Mouse (Mus musculus): ENCODE data around the gene Zfp867. TPM values are rescaled to one million over a fixed set of nuclear protein-coding genes. Genes with fewer than 3 reads are reported as not detected.

Zfp867 gene
- total RNA-seq, 2 experiments from 2014 or later = 3.7 to 3.9 TPM

DNA sequence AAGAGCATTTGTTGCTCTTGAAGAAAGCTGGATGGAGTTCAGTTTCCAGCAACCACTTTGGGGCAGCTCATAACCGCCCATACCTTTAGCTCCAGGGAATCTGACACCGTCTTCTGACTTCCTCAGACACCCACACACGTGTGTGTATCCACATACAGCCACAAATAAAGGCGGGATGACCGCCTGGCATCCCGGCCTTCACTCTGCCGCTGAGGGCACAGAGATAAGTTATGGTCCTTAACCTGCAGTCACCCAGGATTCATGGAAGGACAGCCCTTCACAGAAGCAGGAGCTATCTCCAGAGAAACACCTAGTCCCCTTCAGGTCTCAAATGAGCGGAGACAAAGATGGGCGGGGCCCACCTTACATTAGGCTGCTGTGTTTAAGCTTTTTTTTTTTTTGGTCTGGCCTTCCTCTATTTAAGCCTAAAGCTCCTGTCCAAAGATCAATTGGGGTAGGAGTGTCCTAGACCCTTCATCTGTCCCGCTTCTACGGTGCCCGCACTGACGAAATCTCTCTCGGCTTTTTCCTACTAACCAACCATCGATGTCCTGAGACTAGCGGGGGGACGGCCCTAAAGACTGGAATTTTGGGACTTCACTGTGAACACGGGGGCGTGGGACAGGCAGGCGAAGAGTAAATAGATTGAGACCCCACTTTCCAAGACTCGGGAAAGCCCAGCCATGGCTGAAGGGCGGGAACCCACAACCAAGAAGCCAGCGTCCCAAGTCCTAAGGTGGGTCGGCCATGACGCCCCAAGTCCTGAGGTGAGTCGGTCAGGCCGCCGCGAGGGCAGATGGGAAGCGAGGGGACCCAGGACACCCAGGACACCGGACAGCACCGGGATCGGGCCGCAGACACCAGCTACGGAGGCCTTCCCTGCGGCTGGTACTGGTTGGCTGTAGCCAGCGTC, 605 bp downstream of the Zfp867 start:
- intact Hi-C loops (cut with DNase I) = no loop called here
- DNase-seq (ENCODE audit: low spot score in 2 of 2) = no peak

DNA sequence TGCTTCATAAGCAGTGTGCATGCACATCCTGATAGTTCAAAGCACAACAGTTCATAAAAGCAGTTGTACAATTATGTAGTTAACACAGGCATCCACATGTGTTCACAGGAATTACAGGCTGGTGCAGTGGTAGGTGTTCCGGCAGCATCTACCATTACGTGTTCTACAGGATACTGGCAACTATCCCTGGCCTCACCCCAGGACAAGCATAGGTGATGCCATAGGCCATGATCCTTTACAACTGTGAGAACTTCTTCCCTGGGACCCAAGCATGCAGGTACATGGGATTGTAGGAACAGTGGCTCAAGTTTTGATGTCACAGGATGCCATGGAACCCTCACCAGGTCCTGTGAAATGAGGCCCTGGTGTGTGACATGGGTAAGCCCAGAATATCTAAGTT, 11.8 kb downstream of the Zfp867 start:
- DNase-seq (ENCODE audit: low spot score in 2 of 2) = no peak
- intact Hi-C loops (cut with DNase I) = no loop called here

DNA sequence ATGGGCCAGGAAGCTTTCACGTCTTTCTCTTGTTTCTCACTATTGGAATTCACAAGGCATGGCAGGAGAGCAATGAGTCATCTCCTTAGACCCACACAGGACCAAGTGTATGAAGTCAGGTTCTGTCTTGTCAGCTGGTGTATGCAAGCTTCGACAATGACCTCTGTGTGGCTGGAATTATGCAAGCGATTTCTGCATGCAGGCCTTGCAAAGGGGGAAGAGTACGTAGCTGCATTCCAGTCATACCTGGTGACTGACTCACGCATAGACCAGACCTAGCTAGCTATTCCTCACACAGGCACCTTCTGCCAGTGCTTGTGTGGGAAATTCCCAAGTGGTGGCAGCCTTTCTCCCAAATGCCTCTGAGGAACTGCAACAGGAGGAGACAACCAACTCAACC, 13.3 kb downstream of the Zfp867 start:
- intact Hi-C loops (cut with DNase I) = no loop called here
- DNase-seq (ENCODE audit: low spot score in 2 of 2) = no peak

DNA sequence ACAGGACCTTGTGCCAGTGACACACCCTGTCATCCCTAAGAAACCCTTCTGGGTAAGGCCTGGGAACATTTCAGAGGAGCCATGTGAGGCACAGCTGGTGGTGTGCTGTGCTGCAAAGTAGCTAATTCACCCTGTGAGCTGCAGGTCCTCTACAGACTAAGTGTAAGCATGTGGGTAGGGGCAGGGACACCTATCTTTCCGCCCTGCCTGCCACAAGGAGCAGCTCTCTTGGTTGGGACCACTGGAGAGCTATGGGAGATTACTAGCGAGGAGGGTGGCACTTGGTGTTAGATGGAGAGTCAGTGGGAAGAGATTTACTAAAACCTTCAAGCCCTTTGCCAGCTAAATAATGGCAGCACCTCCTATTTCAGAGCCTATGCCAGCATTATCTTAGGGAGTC, 15.4 kb downstream of the Zfp867 start:
- DNase-seq (ENCODE audit: low spot score in 2 of 2) = no peak
- intact Hi-C loops (cut with DNase I) = no loop called here

DNA sequence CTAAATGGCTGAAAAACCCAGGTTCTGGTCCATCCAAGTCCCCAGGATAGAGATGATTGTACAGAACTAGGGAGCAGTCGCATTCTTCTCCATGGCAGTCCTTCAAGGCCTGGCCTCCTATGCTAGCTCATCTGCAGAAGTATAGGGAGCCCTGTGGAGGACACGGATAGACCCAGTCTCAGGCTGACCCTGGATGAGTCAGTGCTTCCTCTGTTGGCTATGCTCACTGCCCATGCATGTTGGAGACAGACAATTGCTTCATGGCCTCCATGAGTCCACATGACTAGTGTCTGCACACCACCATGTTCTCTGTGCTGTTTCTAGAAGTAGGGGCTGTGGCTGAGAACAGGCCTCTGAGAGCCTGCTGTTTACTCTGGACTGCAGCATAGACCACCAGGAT, 15.9 kb downstream of the Zfp867 start:
- no peak for DNase-seq (ENCODE audit: low spot score in 2 of 2)
- intact Hi-C loops (cut with DNase I) = no loop called here

DNA sequence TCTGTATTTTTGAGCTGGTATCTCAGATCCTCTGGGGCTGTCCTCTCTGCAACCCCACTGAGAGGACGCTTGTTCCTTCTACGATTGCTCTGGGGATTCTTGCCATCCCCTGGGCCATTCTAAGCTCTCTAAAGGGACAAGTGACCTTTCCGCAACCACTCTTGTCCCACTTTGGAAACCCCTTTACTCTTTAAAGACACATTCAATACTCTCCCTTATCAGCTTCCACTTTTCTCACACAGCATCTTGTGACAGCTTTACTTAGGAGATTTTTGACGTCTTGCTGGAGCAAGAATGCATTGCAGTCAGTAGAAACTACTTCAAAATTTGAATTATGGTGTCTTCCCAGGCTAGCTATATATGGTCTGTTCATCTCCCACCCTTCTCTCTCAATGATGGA, 21.2 kb downstream of the Zfp867 start, which contains the start of gene Snap47:
Gene Snap47 (minus strand): TSS at position 101 of the 400 bp plus-strand sequence.
- DNase-seq (ENCODE audit: low spot score in 2 of 2) = no peak

DNA sequence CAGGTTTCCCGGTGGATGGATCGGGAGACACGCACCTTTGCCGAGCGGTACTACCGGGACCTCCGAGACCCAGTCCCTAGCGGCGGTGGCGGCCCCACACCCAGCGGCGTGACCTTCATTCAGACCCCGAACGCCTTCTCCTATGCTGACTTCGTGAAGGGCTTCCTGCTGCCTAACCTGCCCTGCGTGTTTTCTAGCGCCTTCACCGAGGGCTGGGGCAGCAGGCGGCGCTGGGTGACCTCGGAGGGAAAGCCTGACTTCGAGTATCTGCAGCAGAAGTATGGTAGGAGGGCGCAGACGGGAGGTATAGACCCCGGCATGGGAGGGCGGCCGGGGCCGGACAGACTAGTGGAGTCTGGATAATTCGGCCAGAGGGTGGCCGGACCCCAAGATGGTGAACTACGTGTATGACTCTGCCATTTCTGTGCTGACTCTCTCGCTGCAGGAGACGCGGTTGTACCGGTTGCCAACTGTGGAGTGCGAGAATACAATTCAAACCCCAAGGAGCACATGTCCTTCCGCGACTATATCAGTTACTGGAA, 22.0 kb downstream of the Zfp867 start:
- intact Hi-C loops (cut with DNase I) = no loop called here

More for the DNA sequence above, 21.2 kb downstream of the Zfp867 start, which contains the start of gene Snap47:
- intact Hi-C loops (cut with DNase I) = no loop called here

DNA sequence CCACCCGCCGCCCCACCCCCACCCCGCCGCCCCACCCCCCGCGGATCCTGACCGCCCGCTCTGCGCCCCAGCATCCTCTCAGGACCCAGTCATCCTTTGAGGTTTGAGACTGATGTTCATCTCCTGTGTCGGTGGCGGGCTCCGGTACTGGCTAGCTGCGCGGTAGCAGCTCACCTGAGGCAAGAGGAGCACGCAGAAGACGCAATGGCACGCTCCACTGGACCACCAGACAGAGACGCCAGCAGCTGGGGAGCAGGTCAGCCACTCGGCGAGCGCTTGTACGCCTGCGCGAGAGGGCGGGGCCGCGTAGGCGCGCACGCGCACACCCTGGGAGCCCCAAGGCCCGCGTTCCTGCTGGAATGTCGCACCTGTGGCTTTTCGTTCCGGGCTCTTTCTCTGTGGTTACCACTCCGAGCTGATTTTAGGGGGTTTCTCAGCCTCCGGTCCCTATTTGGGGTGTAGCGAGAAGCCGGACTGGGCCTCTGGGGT, 22.5 kb downstream of the Zfp867 start, which contains the start of gene Jmjd4:
Gene Jmjd4 (plus strand): TSS at position 305 of the 489 bp plus-strand sequence.
- intact Hi-C loops (cut with DNase I) = no loop called here
- DNase-seq (ENCODE audit: low spot score in 2 of 2) = peak; percentile 94 to 95

More for the DNA sequence above, 22.0 kb downstream of the Zfp867 start:
- peak; percentile 28 to 46 for DNase-seq (ENCODE audit: low spot score in 2 of 2)

DNA sequence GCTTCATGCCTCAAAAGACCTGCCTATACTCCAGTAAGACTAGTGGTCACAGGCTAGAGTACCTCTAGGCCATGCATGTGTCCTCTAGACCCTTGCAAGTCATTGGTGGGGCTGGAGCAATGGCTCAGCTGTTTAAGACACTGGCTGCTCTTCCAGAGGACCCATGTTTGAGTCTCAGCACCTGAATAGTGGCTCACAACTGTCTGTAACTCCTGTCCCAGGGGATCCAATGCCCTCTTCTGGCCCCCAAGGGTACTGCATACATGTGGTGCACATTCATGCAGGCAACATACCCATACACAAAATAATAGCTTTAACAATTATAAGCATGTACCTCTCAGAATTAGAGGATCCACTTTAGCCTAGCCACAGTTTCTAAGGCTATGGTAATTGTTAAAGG, 29.2 kb downstream of the Zfp867 start:
- no peak for DNase-seq (ENCODE audit: low spot score in 2 of 2)

DNA sequence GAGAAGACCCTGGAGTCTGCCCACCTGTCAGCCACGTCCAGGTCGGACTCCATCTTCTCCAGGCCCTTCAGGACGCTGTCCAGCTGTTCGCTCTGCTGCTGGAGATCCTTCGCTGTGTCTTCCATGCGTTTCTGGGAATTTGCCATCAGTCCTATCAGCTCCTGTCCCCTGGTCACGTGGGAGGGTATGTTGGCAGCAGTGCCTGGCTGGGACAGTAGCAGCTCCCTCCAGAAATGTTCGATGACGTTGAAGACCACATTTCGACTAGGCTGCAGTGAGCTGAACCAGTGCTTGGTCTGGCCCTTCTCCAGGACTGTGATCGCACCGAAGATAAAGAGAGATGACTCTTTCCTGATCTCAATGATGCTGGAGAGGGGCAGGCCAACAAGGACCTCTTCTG, 34.3 kb downstream of the Zfp867 start:
- intact Hi-C loops (cut with DNase I) = no loop called here
- DNase-seq (ENCODE audit: low spot score in 2 of 2) = no peak

More for the DNA sequence above, 29.2 kb downstream of the Zfp867 start:
- intact Hi-C loops (cut with DNase I) = no loop called here

DNA sequence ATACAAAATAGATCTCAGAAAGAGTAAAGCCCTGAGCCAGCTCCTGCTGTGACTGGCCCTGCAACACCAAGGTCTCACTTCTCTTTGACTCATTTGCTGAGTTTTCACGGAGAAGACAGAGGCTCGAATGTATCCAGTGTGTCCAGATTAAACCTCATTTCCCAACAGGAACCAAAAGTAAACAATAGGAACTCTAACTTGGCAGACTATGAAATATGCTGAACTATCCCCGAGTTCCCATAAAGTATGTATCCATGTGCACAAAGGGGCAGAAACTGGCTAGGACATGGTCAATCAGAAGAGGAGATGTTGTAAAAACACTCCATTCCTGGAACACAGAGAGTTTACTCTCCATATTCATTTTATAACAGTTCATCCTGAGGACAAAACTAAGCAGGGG, 40.0 kb downstream of the Zfp867 start:
- no peak for DNase-seq (ENCODE audit: low spot score in 2 of 2)
- intact Hi-C loops (cut with DNase I) = no loop called here

DNA sequence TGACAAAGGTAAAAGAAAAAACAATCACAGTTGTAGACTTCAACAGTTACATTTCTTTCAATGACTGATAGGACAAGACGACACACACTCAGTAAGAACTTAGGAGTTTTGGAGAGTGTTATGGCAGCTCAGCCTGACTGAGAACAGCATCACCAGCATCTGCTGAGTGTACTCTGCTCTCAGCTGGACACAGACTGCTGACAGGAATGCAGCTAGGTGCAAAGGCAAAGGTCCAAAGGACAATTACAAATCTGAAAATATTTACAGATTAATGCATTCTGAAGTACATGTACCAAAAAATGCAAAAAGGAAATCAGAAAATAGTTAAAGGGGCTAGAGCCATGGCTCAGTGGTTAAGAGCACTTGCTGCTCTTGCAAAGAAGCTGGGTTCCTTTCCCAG, 42.3 kb downstream of the Zfp867 start:
- intact Hi-C loops (cut with DNase I) = no loop called here

DNA sequence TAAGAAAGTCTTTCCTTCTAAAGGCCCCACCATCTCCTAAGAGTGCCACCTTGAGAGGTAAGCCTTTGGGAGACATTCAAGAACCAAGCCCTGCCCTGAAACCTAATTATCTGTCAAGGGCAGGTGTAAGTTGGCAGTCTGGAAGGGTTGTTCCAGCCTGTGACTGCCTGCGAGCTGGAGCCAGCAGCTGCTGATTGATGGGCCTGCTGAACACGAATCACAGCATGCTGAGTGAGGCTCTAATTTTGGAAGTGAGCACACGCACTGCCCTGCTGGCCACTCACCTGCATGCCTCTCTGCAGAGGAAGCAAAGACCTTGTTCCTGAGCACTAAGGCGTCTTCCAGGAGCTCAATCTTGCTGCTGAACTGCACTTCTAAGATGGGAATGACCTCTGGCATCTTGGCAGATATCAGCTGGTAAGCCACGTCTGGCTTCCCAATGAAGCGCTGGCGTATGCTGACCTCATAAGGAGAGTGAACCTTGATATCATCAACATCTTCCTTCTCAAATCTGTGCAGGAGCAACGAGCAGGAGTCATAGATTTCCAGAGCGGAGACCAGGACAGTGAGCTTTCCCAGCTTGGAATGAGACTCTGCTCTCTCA, 44.1 kb downstream of the Zfp867 start:
- intact Hi-C loops (cut with DNase I) = no loop called here
- no peak for DNase-seq (ENCODE audit: low spot score in 2 of 2)

More for the DNA sequence above, 42.3 kb downstream of the Zfp867 start:
- DNase-seq (ENCODE audit: low spot score in 2 of 2) = no peak

DNA sequence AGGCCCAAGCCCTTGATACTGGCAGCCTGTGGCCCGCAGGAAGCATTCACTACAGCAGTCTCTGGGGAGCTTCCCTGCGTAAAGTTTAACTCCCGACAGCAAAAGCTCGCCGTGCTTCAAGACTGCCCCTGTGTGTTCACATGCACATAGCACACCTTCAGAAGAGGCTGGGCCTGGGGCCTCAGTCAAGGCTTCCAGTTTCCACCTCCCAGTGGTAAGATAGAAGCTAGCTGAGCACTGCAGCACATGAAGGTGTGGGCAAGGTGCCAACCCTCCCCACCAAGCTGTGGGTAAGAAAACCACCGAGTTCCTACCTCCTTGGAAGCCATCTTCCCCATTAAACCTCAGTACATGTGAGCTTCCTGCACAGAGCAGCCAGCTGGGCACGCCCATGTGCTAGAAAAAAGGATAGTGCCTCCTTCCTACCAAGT, 46.6 kb downstream of the Zfp867 start:
- peak; percentile 57 to 65 for DNase-seq (ENCODE audit: low spot score in 2 of 2)
- intact Hi-C loops (cut with DNase I) = no loop called here

DNA sequence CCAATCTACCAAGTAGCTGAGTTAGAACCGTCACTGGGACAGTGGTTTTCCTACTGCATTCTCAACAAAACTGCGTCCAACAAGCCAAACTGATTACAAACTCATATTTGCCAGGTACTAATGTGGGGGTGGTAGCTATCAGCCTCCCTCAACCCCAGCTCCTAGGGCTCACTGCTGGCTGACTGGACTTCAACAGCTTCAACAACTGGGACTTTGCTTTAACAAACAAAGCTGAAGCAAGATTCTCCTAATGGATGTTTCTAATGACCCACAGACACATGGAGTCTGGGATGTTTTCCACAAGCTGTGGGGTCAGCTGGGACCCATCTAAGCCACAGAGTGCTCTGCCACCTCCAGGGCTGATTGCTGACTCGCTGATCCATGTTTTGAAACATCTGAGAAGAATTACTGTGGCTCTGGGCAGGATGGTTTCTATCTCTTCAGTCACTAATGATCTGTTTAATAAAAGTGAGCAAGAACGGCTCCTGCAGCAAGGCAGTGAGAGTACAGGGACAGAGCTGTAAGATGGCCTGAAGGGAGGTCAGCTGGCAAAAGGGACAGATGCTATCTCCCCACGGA, 49.2 kb downstream of the Zfp867 start:
- intact Hi-C loops (cut with DNase I) = no loop called here

DNA sequence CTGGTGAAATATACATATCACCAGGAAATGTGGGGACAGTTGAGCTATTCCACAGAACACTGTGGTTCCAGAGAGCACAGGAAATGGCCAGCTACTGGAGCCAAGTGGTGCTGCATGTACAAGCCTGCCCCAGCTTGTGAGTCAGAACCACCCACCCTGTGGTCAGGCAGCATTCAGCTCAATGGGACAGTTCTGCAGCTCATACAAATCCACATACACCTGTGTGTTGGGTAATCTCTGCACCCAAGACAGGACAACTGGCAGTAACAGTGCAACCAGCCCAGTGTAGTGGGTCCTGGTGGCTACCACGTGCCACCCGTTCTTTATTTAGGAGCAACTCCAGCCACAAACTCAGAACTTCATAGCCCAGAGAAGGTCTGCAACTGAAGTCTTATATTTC, 50.3 kb downstream of the Zfp867 start:
- DNase-seq (ENCODE audit: low spot score in 2 of 2) = no peak
- intact Hi-C loops (cut with DNase I) = no loop called here

More for the DNA sequence above, 49.2 kb downstream of the Zfp867 start:
- DNase-seq (ENCODE audit: low spot score in 2 of 2) = no peak

DNA sequence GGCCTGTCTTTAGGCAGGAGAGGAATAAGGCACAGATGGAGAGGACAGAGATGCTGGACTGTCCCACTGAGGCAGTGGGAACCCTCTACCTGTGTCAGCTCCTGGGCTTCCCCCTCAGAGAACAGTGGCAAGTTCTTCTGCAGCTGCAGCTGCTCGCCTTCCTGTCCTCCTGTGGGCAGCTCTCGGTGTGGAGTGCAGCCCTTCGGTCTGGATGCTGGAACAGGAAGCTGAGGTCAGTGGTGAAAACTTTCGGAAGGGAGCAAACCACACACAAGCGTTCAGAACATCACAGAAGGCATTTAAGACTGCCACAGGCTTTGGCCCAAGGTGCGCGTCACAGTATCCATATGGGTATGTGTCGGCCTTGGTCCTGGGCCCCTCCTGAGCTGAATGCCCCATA, 50.8 kb downstream of the Zfp867 start:
- DNase-seq (ENCODE audit: low spot score in 2 of 2) = no peak
- intact Hi-C loops (cut with DNase I) = no loop called here

DNA sequence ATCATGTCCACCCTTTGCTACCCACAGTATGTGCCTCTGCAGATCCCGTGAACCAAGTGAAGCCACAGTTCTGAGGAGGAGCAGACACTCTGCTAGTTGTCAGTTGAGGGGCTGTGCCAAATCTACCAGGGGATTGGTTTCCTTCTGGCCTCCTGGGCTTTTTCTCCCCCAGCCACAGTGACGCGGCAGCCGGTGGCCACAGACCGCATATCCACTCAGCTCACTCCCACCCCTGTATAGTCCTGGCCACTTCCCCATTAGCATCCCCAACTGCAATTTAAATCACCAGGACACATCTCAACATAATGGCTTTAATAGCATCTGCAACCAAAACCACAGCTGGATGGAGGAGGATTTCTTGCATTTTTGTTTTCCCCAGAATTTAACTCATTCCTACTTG, 53.6 kb downstream of the Zfp867 start:
- intact Hi-C loops (cut with DNase I) = no loop called here
- no peak for DNase-seq (ENCODE audit: low spot score in 2 of 2)

DNA sequence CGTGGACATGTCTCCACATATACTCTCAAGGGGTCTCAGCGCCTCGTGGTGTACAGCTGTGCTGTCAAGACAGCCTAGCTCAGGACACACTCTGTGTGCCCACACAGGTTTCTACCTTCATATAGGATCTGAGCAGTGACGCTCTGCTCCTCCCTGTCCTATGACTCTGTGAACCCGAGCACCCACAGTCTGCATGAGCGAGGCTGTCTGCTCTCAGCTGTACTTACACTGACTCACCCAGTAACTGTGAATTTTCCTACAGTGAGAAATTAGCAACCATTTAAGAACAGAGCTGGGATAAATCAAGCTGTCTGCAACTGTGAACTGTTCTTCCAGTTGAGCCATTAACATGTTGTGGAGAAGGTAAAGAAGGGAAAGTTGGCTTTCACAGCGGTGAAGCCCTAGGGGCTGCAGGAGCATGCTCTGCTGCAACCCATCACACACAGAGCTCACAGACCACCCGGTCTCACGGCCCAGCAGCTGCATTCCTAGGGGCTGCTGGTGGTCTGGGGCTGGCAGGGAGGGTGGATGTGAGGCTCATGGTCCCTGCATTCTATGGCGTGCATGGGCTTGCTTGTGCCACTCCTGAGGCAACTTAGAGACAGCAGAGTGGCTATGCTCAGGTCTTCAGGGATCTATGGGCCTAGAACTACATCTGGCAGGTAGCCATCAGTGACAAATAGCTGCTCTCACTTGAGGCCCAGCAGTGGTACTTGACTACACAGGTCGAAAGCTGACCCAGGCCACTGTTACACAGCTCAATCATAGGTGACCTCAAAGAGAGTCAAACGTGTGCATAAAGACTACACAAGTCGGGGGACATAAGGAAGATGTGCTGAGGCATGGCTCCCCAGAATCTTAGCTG, 59.0 kb downstream of the Zfp867 start:
- intact Hi-C loops (cut with DNase I) = no loop called here
- DNase-seq (ENCODE audit: low spot score in 2 of 2) = peak in 1 of 2 experiments; percentile 39

All from left cerebral cortex, postnatal 14 days (tissue).